Mouse (Mus musculus) limb, embryonic 10.5 days (tissue): ENCODE measurements around the gene Chuk. TPM values are rescaled to one million over a fixed set of nuclear protein-coding genes. Genes with fewer than 3 reads are reported as not detected.

Experiments used
- DNase-seq: peaks from one replicate; pipeline ENCODE4 v3.0.0-alpha.2; 2017; ENCODE audit warnings: low spot score
- H3K27ac ChIP-seq: fragments of 300-500 bp; sonication (generic); 2 replicates; pipeline ENCODE4 v1.5.1; 2016; ENCODE audit warnings: mild to moderate bottlenecking
- H3K27me3 ChIP-seq: fragments of 300-500 bp; sonication (generic); 2 replicates; pipeline ENCODE4 v1.6.1; 2016; ENCODE audit warnings: low read depth, mild to moderate bottlenecking; ENCODE audit not compliant: poor library complexity, severe bottlenecking
- H3K36me3 ChIP-seq: fragments of 300-500 bp; sonication (generic); 2 replicates; pipeline ENCODE4 v1.6.1; 2016; ENCODE audit warnings: mild to moderate bottlenecking, moderate library complexity
- H3K4me1 ChIP-seq: fragments of 300-500 bp; sonication (generic); 2 replicates; pipeline ENCODE4 v1.6.1; 2016
- H3K4me3 ChIP-seq: fragments of 300-500 bp; sonication (generic); 2 replicates; pipeline ENCODE4 v1.5.1; 2016; ENCODE audit warnings: mild to moderate bottlenecking, moderate library complexity
- H3K9me3 ChIP-seq: fragments of 300-500 bp; sonication (generic); replicated peaks from 2 replicates; pipeline ENCODE4 v1.6.1; 2016; ENCODE audit warnings: mild to moderate bottlenecking
- WGBS: fragments of 180-500 bp; shearing (Covaris S2); methylation state at CpG from one replicate; pipeline ENCODE4 v1.1.7; 2016; 5-methylcytosine and 5-hydroxymethylcytosine counted together
- polyA plus RNA-seq: library from polyadenylated mRNA; unstranded; fragments of >200 nt; fragmentation: Nextera tagmentation; extraction: Ambion mirVana; gene quantifications from 2 replicates; pipeline ENCODE4 v1.2.1, GENCODE M21; 2016

Gene Chuk
- polyA plus RNA-seq, 1 experiment from 2014 or later: 48.2 TPM

DNA sequence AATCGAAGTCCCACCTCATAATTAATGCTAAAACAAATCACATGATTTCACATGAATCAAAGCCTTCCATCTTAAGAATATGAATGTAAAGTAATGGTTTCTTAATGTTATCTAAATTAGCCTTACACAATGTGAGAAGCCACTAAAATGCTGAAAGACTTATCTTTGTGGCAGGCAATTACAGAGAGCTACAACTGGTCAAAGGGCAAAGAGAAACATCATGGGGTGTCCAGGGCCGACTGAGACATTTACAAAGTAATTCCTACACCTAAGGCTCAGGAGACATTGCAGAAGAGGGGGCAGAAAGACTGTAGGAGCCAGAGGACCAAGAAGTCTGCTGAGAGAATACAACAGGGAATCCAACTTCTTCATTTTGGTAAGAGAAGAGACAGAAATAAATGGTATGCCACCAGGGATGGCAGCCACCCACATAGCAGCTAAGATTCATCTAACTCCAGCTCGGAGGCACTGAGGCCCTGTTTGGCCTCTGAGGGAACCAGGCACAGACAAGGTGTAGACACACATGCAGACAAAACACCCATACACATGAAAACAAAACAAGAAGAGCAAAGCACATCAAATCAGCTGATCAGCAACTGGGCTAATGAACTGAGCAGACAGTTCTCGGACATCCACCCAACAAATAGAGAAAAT lies 52.0 kb downstream of the Chuk start:
- no peak overlapping the region for H3K27ac ChIP-seq
- DNase-seq: no peak
- H3K36me3 ChIP-seq: peaks cover 40% of the 10 kb centered on the region
- no peaks in the 10 kb centered on the region for H3K27me3 ChIP-seq
- H3K4me3 ChIP-seq: no peak overlapping the region
- WGBS: 83% methylated on average over 4 of the region's 4 CpGs
- H3K4me1 ChIP-seq: no peaks in the 10 kb centered on the region
- no peaks in the 10 kb centered on the region for H3K9me3 ChIP-seq

DNA sequence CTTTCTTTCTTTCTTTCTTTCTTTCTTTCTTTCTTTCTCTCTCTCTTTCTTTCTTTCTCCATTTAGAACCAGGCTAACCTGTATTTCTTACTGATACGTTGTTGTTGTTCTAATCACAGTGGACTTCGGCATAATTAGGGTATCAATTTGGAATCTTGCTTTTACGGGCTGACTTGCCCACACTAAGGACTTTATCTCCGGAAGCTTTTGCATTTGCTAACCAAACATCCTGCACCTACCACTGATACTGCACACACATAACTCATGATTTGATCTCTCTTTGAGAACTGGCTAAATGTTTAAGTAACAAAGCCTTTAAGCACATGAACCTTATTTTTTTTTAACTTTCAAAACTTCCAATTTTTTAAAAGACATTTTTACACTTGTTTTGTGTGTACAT lies 56.9 kb downstream of the Chuk start:
- Histone ChIP-seq H3K27me3 (no peaks in the 10 kb centered on the region), H3K27ac (no peak overlapping the region), H3K36me3 (peaks cover 22% of the 10 kb centered on the region), H3K4me1 (no peaks in the 10 kb centered on the region), H3K4me3 (no peak overlapping the region), H3K9me3 (no peaks in the 10 kb centered on the region)
- no peak for DNase-seq
- WGBS: 85% methylated on average over 4 of the region's 4 CpGs

DNA sequence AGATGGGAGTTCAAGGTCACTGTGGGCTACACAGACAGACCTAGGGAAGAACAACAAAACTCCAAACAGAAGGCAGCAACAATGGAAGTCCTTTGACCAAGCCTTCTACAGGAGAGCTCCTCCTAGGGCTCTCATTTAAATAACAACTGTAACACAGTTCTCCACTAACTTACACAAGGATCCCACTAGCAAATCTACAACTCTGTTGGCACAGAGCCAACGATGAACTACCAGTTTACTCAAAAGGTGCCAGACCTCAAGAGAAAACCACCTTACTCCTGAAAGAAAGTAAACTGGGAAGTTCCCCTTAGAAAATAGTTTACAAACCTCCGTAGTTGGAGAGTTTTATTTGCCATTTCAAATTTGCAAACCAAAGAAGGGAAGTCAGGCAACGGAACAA lies 58.0 kb downstream of the Chuk start:
- 72% methylated on average over 3 of the region's 3 CpGs for WGBS
- Histone ChIP-seq H3K27me3 (no peaks in the 10 kb centered on the region), H3K4me1 (no peaks in the 10 kb centered on the region), H3K9me3 (no peaks in the 10 kb centered on the region), H3K36me3 (peaks cover 23% of the 10 kb centered on the region), H3K27ac (no peak overlapping the region), H3K4me3 (no peak overlapping the region)
- DNase-seq: no peak

GRCm38 (mm10) chr19:44045847-44046246 lies 61.4 kb downstream of the Chuk start:
- no peak overlapping the region for H3K4me3 ChIP-seq
- WGBS: 93% methylated on average over 3 of the region's 3 CpGs

DNA sequence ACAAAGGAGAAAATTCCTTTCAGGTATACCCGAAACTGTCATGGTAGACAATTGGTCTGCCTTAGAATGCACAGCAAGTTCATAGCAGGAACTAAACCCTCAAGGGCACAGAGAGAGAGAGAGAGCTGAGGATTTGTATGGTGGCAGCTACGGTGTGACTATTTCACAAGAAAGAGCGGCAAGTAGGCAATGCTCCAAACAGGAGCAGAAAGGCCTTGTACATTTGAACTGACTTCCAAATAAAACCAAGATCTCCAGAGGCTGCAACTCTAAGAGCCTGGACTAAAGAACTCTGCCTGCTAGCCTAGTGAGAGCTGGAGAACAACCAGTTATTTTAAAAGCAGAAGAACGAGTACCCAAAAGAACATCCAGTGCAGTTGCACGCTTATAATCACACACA lies 65.2 kb downstream of the Chuk start:
- no peak overlapping the region for H3K27ac ChIP-seq
- H3K27me3 ChIP-seq: no peaks in the 10 kb centered on the region
- H3K9me3 ChIP-seq: no peaks in the 10 kb centered on the region
- WGBS: 89% methylated on average over 5 of the region's 5 CpGs
- DNase-seq: no peak
- no peaks in the 10 kb centered on the region for H3K4me1 ChIP-seq
- H3K36me3 ChIP-seq: peaks cover 46% of the 10 kb centered on the region
- no peak overlapping the region for H3K4me3 ChIP-seq

More at GRCm38 (mm10) chr19:44045847-44046246, 61.4 kb downstream of the Chuk start:
- no peak overlapping the region for H3K27ac ChIP-seq
- no peak for DNase-seq
- H3K27me3 ChIP-seq: no peaks in the 10 kb centered on the region
- H3K9me3 ChIP-seq: no peaks in the 10 kb centered on the region
- H3K4me1 ChIP-seq: no peaks in the 10 kb centered on the region
- peaks cover 19% of the 10 kb centered on the region for H3K36me3 ChIP-seq

DNA sequence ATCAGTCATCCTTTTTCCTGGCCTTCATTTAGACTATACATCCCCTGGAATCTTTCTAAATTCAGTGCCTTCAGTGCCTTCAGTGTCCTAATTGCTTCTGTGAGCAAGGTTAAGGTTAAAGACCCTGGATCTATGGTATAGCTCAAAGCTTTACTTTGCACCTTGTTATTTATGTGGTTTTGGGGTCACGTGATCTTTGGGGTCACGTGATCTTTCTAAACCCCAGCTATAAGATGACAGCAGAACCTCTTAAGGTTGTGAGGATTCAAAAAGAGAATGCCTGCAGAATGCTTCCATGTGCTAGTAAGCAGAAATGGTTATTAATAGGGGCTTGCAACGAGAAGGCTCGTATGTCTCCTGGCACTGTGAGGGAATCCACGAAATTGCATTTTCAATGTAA lies 73.9 kb downstream of the Chuk start:
- no peak overlapping the region for H3K4me3 ChIP-seq
- peaks cover 30% of the 10 kb centered on the region for H3K36me3 ChIP-seq
- no peaks in the 10 kb centered on the region for H3K9me3 ChIP-seq
- WGBS: 92% methylated on average over 5 of the region's 5 CpGs
- no peaks in the 10 kb centered on the region for H3K4me1 ChIP-seq
- H3K27ac ChIP-seq: no peak overlapping the region
- H3K27me3 ChIP-seq: no peaks in the 10 kb centered on the region
- no peak for DNase-seq

DNA sequence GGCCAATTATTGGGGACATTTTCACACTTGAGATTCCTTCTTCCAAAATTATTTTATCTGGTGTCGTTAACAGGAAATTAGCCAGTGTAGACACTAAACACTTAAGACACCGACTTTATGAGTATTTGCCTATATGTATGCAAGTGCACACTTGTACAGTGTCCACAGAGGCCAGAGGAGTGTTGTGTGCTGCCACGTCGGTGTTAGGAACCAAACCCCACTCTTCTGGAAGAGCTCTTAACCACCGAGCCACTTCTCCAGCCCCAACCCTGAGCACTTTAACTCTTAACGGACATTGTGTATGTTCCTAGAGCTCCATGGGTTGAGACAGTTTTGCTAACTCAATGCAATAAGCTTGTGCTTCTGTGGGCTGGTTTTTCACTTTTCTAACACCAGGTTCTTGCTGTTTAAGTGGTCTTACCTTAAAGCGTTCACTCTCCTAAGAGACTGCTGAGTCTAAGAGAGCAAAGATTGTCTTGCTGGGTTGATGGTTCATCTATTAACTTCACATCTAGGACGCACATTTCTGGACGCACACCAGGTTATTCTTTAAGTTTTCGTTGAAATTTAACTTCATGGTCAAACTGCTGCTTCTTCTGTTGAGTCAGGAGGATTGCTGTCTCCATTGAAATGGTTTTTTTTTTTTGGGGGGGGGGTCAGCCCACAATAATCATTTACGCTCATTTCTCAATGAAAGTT lies 75.1 kb downstream of the Chuk start:
- Histone ChIP-seq H3K4me1 (no peaks in the 10 kb centered on the region), H3K36me3 (peaks cover 19% of the 10 kb centered on the region), H3K9me3 (no peaks in the 10 kb centered on the region), H3K27me3 (no peaks in the 10 kb centered on the region), H3K4me3 (no peak overlapping the region), H3K27ac (no peak overlapping the region)
- WGBS: 94% methylated on average over 11 of the region's 11 CpGs
- no peak for DNase-seq

DNA sequence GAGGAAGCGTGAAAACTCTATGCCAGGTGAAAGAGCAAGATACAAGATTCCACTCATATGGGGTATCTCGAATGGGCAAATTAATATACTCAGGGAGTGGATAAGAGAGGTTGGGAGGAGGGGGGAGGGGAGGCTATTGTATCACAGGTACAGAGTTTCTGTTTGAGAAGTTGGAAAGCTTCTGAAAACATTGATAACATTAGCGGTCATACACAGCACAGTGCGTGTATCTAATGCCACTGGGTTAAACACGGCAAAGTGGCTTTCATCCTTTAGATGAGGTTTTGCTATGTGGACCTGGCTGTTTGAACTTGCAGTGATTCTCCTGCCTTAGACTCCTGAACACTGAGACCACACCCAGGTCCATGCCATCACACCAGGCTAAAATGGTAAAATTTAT lies 77.3 kb downstream of the Chuk start:
- 91% methylated on average over 5 of the region's 5 CpGs for WGBS
- H3K36me3 ChIP-seq: no peaks in the 10 kb centered on the region
- H3K27me3 ChIP-seq: no peaks in the 10 kb centered on the region
- H3K27ac ChIP-seq: no peak overlapping the region
- no peaks in the 10 kb centered on the region for H3K9me3 ChIP-seq
- no peak for DNase-seq
- H3K4me3 ChIP-seq: no peak overlapping the region
- peaks cover 3% of the 10 kb centered on the region; the same call in 1 of the 2 replicates for H3K4me1 ChIP-seq

GRCm38 (mm10) chr19:44028972-44029371 lies 78.3 kb downstream of the Chuk start, which contains the start of gene Cyp2c23:
Cyp2c23 (minus strand) TSS chr19:44029208.
- peaks cover 3% of the 10 kb centered on the region; the same call in 1 of the 2 replicates for H3K4me1 ChIP-seq
- 76% methylated on average over 8 of the region's 8 CpGs for WGBS
- no peak within 1 kb of the TSS for H3K4me3 ChIP-seq
- no peak for DNase-seq
- no peaks in the 10 kb centered on the region for H3K36me3 ChIP-seq
- H3K27ac ChIP-seq: no peak within 1 kb of the TSS
- H3K9me3 ChIP-seq: no peaks in the 10 kb centered on the region
- H3K27me3 ChIP-seq: no peaks in the 10 kb centered on the region

- 58% methylated on average over 8 of the region's 8 CpGs for WGBS
- H3K4me1 ChIP-seq: peaks cover 3% of the 10 kb centered on the region; the same call in 1 of the 2 replicates
Measured at GRCm38 (mm10) chr19:44026956-44027530, 80.2 kb downstream of the Chuk start.

DNA sequence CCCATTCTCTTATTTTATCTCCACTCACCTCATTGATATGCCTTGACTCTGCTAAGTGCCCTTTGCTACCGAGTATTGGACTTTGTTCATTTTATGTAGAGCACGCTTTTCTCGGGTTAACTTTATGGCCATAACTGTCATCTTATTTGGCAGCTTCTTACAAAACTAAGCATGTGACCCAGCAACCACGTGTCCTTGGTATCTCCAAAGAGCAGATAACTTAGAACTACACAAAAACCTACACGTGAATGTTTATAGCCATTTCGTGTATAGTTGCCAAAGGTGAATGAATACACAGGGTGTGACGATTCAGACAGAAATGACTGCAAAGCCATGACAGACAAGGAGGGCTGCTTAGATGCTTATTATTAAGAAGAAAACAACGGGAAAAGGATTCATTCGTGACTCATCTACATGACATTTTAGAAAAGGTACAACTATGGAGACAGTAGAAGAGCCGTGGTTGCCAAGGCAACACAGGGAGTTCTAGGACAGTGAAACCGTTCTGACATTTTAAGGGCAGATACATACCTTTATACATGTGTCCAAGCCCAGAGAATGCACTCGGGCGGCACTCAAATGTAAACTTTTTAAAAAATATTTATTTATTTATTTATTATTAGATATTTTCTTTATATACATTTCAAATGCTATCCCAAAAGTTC lies 82.2 kb downstream of the Chuk start:
- peaks cover 3% of the 10 kb centered on the region; the same call in 1 of the 2 replicates for H3K4me1 ChIP-seq
- DNase-seq: no peak
- 92% methylated on average over 13 of the region's 13 CpGs for WGBS
- no peak overlapping the region for H3K27ac ChIP-seq
- no peaks in the 10 kb centered on the region for H3K36me3 ChIP-seq
- H3K4me3 ChIP-seq: no peak overlapping the region
- H3K27me3 ChIP-seq: no peaks in the 10 kb centered on the region
- H3K9me3 ChIP-seq: no peaks in the 10 kb centered on the region

More at GRCm38 (mm10) chr19:44026956-44027530, 80.2 kb downstream of the Chuk start:
- Histone ChIP-seq H3K4me3 (no peak overlapping the region), H3K36me3 (no peaks in the 10 kb centered on the region), H3K27me3 (no peaks in the 10 kb centered on the region), H3K27ac (no peak overlapping the region), H3K9me3 (no peaks in the 10 kb centered on the region)
- no peak for DNase-seq
